Mouse (Mus musculus) testis, adult 2 months (tissue): ENCODE measurements around the gene Rubcnl. TPM values are rescaled to one million over a fixed set of nuclear protein-coding genes. Genes with fewer than 3 reads are reported as not detected.

Source experiments
- H3K27ac ChIP-seq: fragments of 200-500 bp; 2 replicates; pipeline ENCODE4 v1.5.1; 2012; ENCODE audit warnings: low read depth, low read length; ENCODE audit not compliant: control insufficient read depth, insufficient read depth
- H3K27me3 ChIP-seq: fragments of 200-500 bp; 2 replicates; pipeline ENCODE4 v1.6.1; 2012; ENCODE audit warnings: mild to moderate bottlenecking, low read length, moderate library complexity; ENCODE audit not compliant: control insufficient read depth, insufficient read depth
- H3K36me3 ChIP-seq: fragments of 200-500 bp; 2 replicates; pipeline ENCODE4 v1.6.1; 2012; ENCODE audit warnings: mild to moderate bottlenecking, low read length; ENCODE audit not compliant: control insufficient read depth, insufficient read depth
- H3K4me1 ChIP-seq: fragments of 200-500 bp; 2 replicates; pipeline ENCODE4 v1.6.1; 2012; ENCODE audit warnings: low read length; ENCODE audit not compliant: control insufficient read depth, insufficient read depth
- H3K4me3 ChIP-seq: fragments of 200-500 bp; 2 replicates; pipeline ENCODE4 v1.5.1; 2012; ENCODE audit warnings: low read depth, mild to moderate bottlenecking, low read length, moderate library complexity, mixed read lengths; ENCODE audit not compliant: control insufficient read depth
- CTCF ChIP-seq: fragments of 200-500 bp; IDR thresholded peaks from 2 replicates; pipeline ENCODE4 v1.5.1; 2012; ENCODE audit warnings: low read depth, mild to moderate bottlenecking, inconsistent platforms, low read length, moderate library complexity; ENCODE audit not compliant: control insufficient read depth, insufficient read depth, insufficient replicate concordance
- POLR2A ChIP-seq: fragments of 200-500 bp; IDR thresholded peaks from 2 replicates; pipeline ENCODE4 v1.6.1; 2012; ENCODE audit warnings: low read depth, mild to moderate bottlenecking, inconsistent platforms, low read length, moderate library complexity; ENCODE audit not compliant: control insufficient read depth
- polyA plus RNA-seq: library from polyadenylated mRNA; depleted of rRNA; stranded (reverse); fragments of >200 nt; gene quantifications from 2 replicates; pipeline ENCODE4 v1.2.3, GENCODE M21; 2012

The Rubcnl gene
- polyA plus RNA-seq, 1 experiment: 1.1 TPM

- no peaks in the 10 kb centered on the region for H3K36me3 ChIP-seq
- H3K4me3 ChIP-seq: peak overlapping the region; percentile 88
- H3K4me1 ChIP-seq: peaks cover 5% of the 10 kb centered on the region
- H3K27ac ChIP-seq: 0 out of 2 replicates have a peak overlapping the region, but pooled peaks have one; percentile 8
- H3K27me3 ChIP-seq: no peaks in the 10 kb centered on the region
- TF ChIP-seq CTCF (no peak), POLR2A (no peak)
These were observed 30.9 kb upstream of the Rubcnl start for GRCm38 (mm10) chr14:74984817-74985391.

GRCm38 (mm10) chr14:74985658-74986057 is 30.2 kb upstream of the Rubcnl start:
- Histone ChIP-seq H3K27me3 (no peaks in the 10 kb centered on the region), H3K36me3 (no peaks in the 10 kb centered on the region), H3K4me3 (peak overlapping the region; percentile 27), H3K4me1 (peaks cover 5% of the 10 kb centered on the region), H3K27ac (no peak overlapping the region)
- TF ChIP-seq CTCF (no peak), POLR2A (no peak)

GRCm38 (mm10) chr14:74986527-74986926 is 29.3 kb upstream of the Rubcnl start:
- TF ChIP-seq POLR2A: no peak
- no peak for TF ChIP-seq CTCF
- no peak overlapping the region for H3K27ac ChIP-seq
- H3K4me3 ChIP-seq: no peak overlapping the region
- H3K4me1 ChIP-seq: peaks cover 5% of the 10 kb centered on the region
- no peaks in the 10 kb centered on the region for H3K27me3 ChIP-seq
- no peaks in the 10 kb centered on the region for H3K36me3 ChIP-seq

GRCm38 (mm10) chr14:74989322-74989721 is 26.5 kb upstream of the Rubcnl start:
- H3K36me3 ChIP-seq: no peaks in the 10 kb centered on the region
- no peak for TF ChIP-seq CTCF
- TF ChIP-seq POLR2A: no peak
- H3K4me1 ChIP-seq: peaks cover 3% of the 10 kb centered on the region
- no peak overlapping the region for H3K4me3 ChIP-seq
- H3K27ac ChIP-seq: no peak overlapping the region
- no peaks in the 10 kb centered on the region for H3K27me3 ChIP-seq

GRCm38 (mm10) chr14:74989909-74990308 is 25.9 kb upstream of the Rubcnl start:
- H3K4me3 ChIP-seq: no peak overlapping the region
- TF ChIP-seq POLR2A (no peak), CTCF (no peak)
- H3K27ac ChIP-seq: no peak overlapping the region
- H3K4me1 ChIP-seq: peaks cover under 1% of the 10 kb centered on the region
- H3K36me3 ChIP-seq: no peaks in the 10 kb centered on the region
- H3K27me3 ChIP-seq: no peaks in the 10 kb centered on the region

GRCm38 (mm10) chr14:74990504-74990903 is 25.3 kb upstream of the Rubcnl start:
- TF ChIP-seq POLR2A (no peak), CTCF (no peak)
- Histone ChIP-seq H3K4me1 (no peaks in the 10 kb centered on the region), H3K36me3 (no peaks in the 10 kb centered on the region), H3K27ac (no peak overlapping the region), H3K4me3 (no peak overlapping the region), H3K27me3 (no peaks in the 10 kb centered on the region)

GRCm38 (mm10) chr14:74996556-74996955 is 19.3 kb upstream of the Rubcnl start:
- Histone ChIP-seq H3K4me3 (no peak overlapping the region), H3K4me1 (no peaks in the 10 kb centered on the region), H3K27me3 (no peaks in the 10 kb centered on the region), H3K27ac (no peak overlapping the region), H3K36me3 (no peaks in the 10 kb centered on the region)
- no peak for TF ChIP-seq POLR2A
- TF ChIP-seq CTCF: no peak
